Mouse (Mus musculus) layer of hippocampus, adult 18-20 months (tissue): Measurements from ENCODE around the gene Cdkn1a. TPM values are rescaled to one million over a fixed set of nuclear protein-coding genes. Genes with fewer than 3 reads are reported as not detected.

Experiments used
- DNase-seq, 2 experiments: peaks; one replicate each; pipeline ENCODE4 v3.0.0; 2022; ENCODE audit warnings: low spot score in 2 of 2
- total RNA-seq, 2 experiments: library from RNA; stranded (reverse); gene quantifications; 2 replicates each; pipeline ENCODE4 v1.2.3; 2021

The Cdkn1a gene
- total RNA-seq, 2 experiments from 2014 or later, result 21.3 to 24.7 TPM

GRCm38 (mm10) chr17:29113591-29114352 lies 23.0 kb downstream of the Cdkn1a start, which contains the start of gene Rab44:
Gene Rab44 (plus strand): TSS chr17:29114145.
- DNase-seq, result no peak

GRCm38 (mm10) chr17:29116023-29116422 lies 25.2 kb downstream of the Cdkn1a start:
- no peak for DNase-seq

- DNase-seq, result no peak
Measured at GRCm38 (mm10) chr17:29117006-29117648, 26.4 kb downstream of the Cdkn1a start.

GRCm38 (mm10) chr17:29118057-29118456 lies 27.3 kb downstream of the Cdkn1a start:
- DNase-seq, result no peak

- no peak for DNase-seq
Measured at GRCm38 (mm10) chr17:29120666-29121065, 29.9 kb downstream of the Cdkn1a start.

GRCm38 (mm10) chr17:29122817-29123216 lies 32.0 kb downstream of the Cdkn1a start:
- DNase-seq, result no peak

- DNase-seq, result no peak
Measured at GRCm38 (mm10) chr17:29123578-29124174, 32.9 kb downstream of the Cdkn1a start.

- DNase-seq, result no peak
Measured at GRCm38 (mm10) chr17:29126561-29126960, 35.8 kb downstream of the Cdkn1a start.

GRCm38 (mm10) chr17:29129341-29129740 lies 38.6 kb downstream of the Cdkn1a start:
- DNase-seq, result no peak

GRCm38 (mm10) chr17:29135066-29135465 lies 44.3 kb downstream of the Cdkn1a start:
- no peak for DNase-seq

GRCm38 (mm10) chr17:29136236-29136635 lies 45.5 kb downstream of the Cdkn1a start:
- peak in 1 of 2 experiments; percentile 41 for DNase-seq

- DNase-seq, result no peak
Measured at GRCm38 (mm10) chr17:29137906-29138305, 47.1 kb downstream of the Cdkn1a start.

GRCm38 (mm10) chr17:29141577-29141976 lies 50.8 kb downstream of the Cdkn1a start:
- no peak for DNase-seq

- DNase-seq, result no peak
Measured at GRCm38 (mm10) chr17:29143266-29143665, 52.5 kb downstream of the Cdkn1a start.

GRCm38 (mm10) chr17:29145101-29145500 lies 54.3 kb downstream of the Cdkn1a start:
- no peak for DNase-seq

- DNase-seq, result no peak
Measured at GRCm38 (mm10) chr17:29147273-29147672, 56.5 kb downstream of the Cdkn1a start.

GRCm38 (mm10) chr17:29147773-29148172 lies 57.0 kb downstream of the Cdkn1a start:
- no peak for DNase-seq

- no peak for DNase-seq
Measured at GRCm38 (mm10) chr17:29149766-29150165, 59.0 kb downstream of the Cdkn1a start.
